Mouse (Mus musculus) hindbrain, embryonic 14.5 days (tissue): ENCODE measurements around the gene Dhdds. TPM values are rescaled to one million over a fixed set of nuclear protein-coding genes. Genes with fewer than 3 reads are reported as not detected.
A peak's percentile ranks its signal among the peaks of the same experiment; 100 is the strongest.

Experiments used
- ATAC-seq: fragments of 200-750 bp; cut with Nextera tagmentation; 2 replicates; pipeline ENCODE4 v1.8.0; 2017; ENCODE audit warnings: moderate number of reproducible peaks, mild to moderate bottlenecking, moderate TSS enrichment, moderate library complexity; ENCODE audit not compliant: low FRiP score
- DNase-seq: peaks from one replicate; pipeline ENCODE4 v3.0.0-alpha.2; 2015; ENCODE audit warnings: low spot score
- H3K27ac ChIP-seq: fragments of 300-500 bp; sonication (generic); 2 replicates; pipeline ENCODE4 v1.5.1; 2014; ENCODE audit warnings: mild to moderate bottlenecking, moderate library complexity
- H3K27me3 ChIP-seq: fragments of 300-500 bp; sonication (generic); 2 replicates; pipeline ENCODE4 v1.6.1; 2014; ENCODE audit warnings: mild to moderate bottlenecking, low read length, mixed read lengths; ENCODE audit not compliant: control insufficient read depth, insufficient read depth
- H3K36me3 ChIP-seq: fragments of 300-500 bp; sonication (generic); replicated peaks from 2 replicates; pipeline ENCODE4 v1.6.1; 2014; ENCODE audit not compliant: control insufficient read depth, insufficient read depth
- H3K4me1 ChIP-seq: fragments of 300-500 bp; sonication (generic); replicated peaks from 2 replicates; pipeline ENCODE4 v1.6.1; 2014; ENCODE audit warnings: antibody characterized with exemption, low read length, mixed read lengths; ENCODE audit not compliant: control insufficient read depth, insufficient read depth
- H3K4me2 ChIP-seq: fragments of 300-500 bp; sonication (generic); replicated peaks from 2 replicates; pipeline ENCODE4 v1.6.1; 2014; ENCODE audit warnings: mild to moderate bottlenecking, moderate library complexity
- H3K4me3 ChIP-seq: fragments of 300-500 bp; sonication (generic); replicated peaks from 2 replicates; pipeline ENCODE4 v1.5.1; 2014; ENCODE audit warnings: mild to moderate bottlenecking, low read length
- H3K9ac ChIP-seq: fragments of 300-500 bp; sonication (generic); 2 replicates; pipeline ENCODE4 v1.6.1; 2014
- H3K9me3 ChIP-seq: fragments of 300-500 bp; sonication (generic); 2 replicates; pipeline ENCODE4 v1.6.1; 2016; ENCODE audit warnings: low read length; ENCODE audit not compliant: control insufficient read depth
- WGBS: fragments of 180-500 bp; shearing (Covaris S2); extraction: QIAGEN DNeasy Blood & Tissue Kit; methylation state at CpG from one replicate; pipeline ENCODE4 v1.1.7; 2014; 5-methylcytosine and 5-hydroxymethylcytosine counted together
- polyA plus RNA-seq: library from polyadenylated mRNA; unstranded; fragments of >200 nt; fragmentation: Nextera tagmentation; extraction: Ambion mirVana; gene quantifications from 2 replicates; pipeline ENCODE4 v1.2.1, GENCODE M21; 2014

Gene Dhdds
- polyA plus RNA-seq, 1 experiment from 2014 or later: 49.3 TPM

GRCm38 (mm10) chr4:134009709-134010108 is 9.0 kb upstream of the Dhdds start:
- Histone ChIP-seq H3K36me3 (no peaks in the 10 kb centered on the region), H3K27ac (no peak overlapping the region), H3K4me3 (no peak overlapping the region), H3K4me1 (0 out of 2 replicates have a peak, but pooled peaks cover 3% of the 10 kb centered on the region), H3K4me2 (no peak overlapping the region), H3K27me3 (no peaks in the 10 kb centered on the region), H3K9me3 (no peaks in the 10 kb centered on the region), H3K9ac (no peak overlapping the region)
- WGBS: 79% methylated on average over 6 of the region's 6 CpGs
- DNase-seq (no peak), ATAC-seq (no peak)

DNA sequence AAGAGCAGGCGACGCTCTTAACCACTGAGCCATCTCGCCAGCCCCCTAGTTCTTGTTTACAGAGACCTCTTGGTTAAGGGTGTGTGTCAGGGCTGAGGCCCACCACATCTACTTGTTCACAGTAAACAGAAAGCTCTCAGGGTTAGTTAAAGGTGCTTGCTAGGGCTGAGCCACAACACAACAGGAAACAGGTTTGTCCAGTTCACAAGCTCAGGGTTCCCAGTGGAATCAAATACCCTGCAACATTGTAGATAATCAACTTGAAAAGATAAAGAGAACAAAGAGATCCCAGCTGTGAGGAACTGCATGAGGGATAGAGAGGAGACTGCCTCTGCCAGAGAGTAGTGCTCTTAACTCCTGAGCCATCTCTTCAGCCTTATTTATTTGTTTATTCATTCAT is 6.1 kb upstream of the Dhdds start:
- H3K27me3 ChIP-seq: no peaks in the 10 kb centered on the region
- no peaks in the 10 kb centered on the region for H3K36me3 ChIP-seq
- H3K9me3 ChIP-seq: no peaks in the 10 kb centered on the region
- no peak overlapping the region for H3K4me3 ChIP-seq
- 0 out of 2 replicates have a peak, but pooled peaks cover 2% of the 10 kb centered on the region for H3K4me1 ChIP-seq
- DNase-seq (no peak), ATAC-seq (no peak)
- H3K9ac ChIP-seq: no peak overlapping the region
- WGBS: 90% methylated on average over 3 of the region's 3 CpGs
- H3K4me2 ChIP-seq: no peak overlapping the region
- H3K27ac ChIP-seq: no peak overlapping the region

- Histone ChIP-seq H3K9ac (no peak overlapping the region), H3K4me3 (no peak overlapping the region), H3K27me3 (no peaks in the 10 kb centered on the region), H3K36me3 (no peaks in the 10 kb centered on the region), H3K4me1 (0 out of 2 replicates have a peak, but pooled peaks cover 4% of the 10 kb centered on the region), H3K4me2 (no peak overlapping the region), H3K27ac (no peak overlapping the region), H3K9me3 (no peaks in the 10 kb centered on the region)
- DNase-seq (no peak), ATAC-seq (no peak)
- WGBS: 83% methylated on average over 12 of the region's 12 CpGs
Measured at GRCm38 (mm10) chr4:134005581-134006358, 5.1 kb upstream of the Dhdds start.

GRCm38 (mm10) chr4:134002903-134003302 is 2.2 kb upstream of the Dhdds start:
- H3K4me3 ChIP-seq: no peak overlapping the region
- no peak overlapping the region for H3K9ac ChIP-seq
- no peak overlapping the region for H3K27ac ChIP-seq
- WGBS: 44% methylated on average over 5 of the region's 5 CpGs
- DNase-seq: no peak
- H3K36me3 ChIP-seq: no peaks in the 10 kb centered on the region
- ATAC-seq: no peak
- no peaks in the 10 kb centered on the region for H3K9me3 ChIP-seq
- H3K27me3 ChIP-seq: no peaks in the 10 kb centered on the region
- H3K4me2 ChIP-seq: no peak overlapping the region
- H3K4me1 ChIP-seq: peaks cover 13% of the 10 kb centered on the region; the same call in 1 of the 2 replicates

- Histone ChIP-seq H3K9me3 (no peaks in the 10 kb centered on the region), H3K27me3 (no peaks in the 10 kb centered on the region), H3K4me3 (no peak overlapping the region), H3K4me2 (no peak overlapping the region), H3K27ac (no peak overlapping the region), H3K9ac (no peak overlapping the region), H3K4me1 (peaks cover 13% of the 10 kb centered on the region; the same call in 1 of the 2 replicates), H3K36me3 (no peaks in the 10 kb centered on the region)
- WGBS: 62% methylated on average over 4 of the region's 4 CpGs
- ATAC-seq: no peak
- DNase-seq: no peak
Measured at GRCm38 (mm10) chr4:134002246-134002645, 1.5 kb upstream of the Dhdds start.

DNA sequence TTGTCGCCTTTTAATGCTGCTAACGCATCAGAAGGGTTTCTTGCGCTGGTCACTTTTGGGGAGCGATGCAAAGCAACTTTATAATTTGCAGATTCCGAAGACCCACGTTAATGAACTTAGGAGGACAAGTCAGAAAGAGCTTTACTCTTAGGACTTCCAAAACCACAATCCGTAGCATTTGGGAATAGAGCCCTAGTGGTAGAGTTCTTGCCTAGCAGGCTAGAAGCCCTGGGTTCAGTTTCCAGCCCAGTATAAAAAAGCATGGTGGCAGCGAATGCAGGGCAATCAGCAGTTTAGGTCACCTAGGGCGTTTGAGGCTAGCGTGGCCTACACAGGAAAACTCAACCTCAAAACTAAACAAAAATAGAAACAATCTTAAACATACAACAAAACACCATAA is 992 bp upstream of the Dhdds start:
- H3K4me2 ChIP-seq: peak overlapping the region; percentile 83; the same call in 1 of the 2 replicates
- no peak for ATAC-seq
- WGBS: 44% methylated on average over 10 of the region's 10 CpGs
- no peak overlapping the region for H3K9ac ChIP-seq
- H3K27me3 ChIP-seq: no peaks in the 10 kb centered on the region
- H3K27ac ChIP-seq: no peak overlapping the region
- H3K4me3 ChIP-seq: no peak overlapping the region
- H3K9me3 ChIP-seq: no peaks in the 10 kb centered on the region
- DNase-seq: no peak
- peaks cover 4% of the 10 kb centered on the region; the same call in 1 of the 2 replicates for H3K36me3 ChIP-seq
- H3K4me1 ChIP-seq: peaks cover 13% of the 10 kb centered on the region; the same call in 1 of the 2 replicates

GRCm38 (mm10) chr4:133994697-133995096 is 6.0 kb downstream of the Dhdds start:
- 88% methylated on average over 8 of the region's 8 CpGs for WGBS
- peaks cover 68% of the 10 kb centered on the region for H3K36me3 ChIP-seq
- no peak for ATAC-seq
- no peaks in the 10 kb centered on the region for H3K9me3 ChIP-seq
- H3K27ac ChIP-seq: no peak overlapping the region
- no peak for DNase-seq
- no peaks in the 10 kb centered on the region for H3K27me3 ChIP-seq
- no peak overlapping the region for H3K4me2 ChIP-seq
- peaks cover 3% of the 10 kb centered on the region; the same call in 1 of the 2 replicates for H3K4me1 ChIP-seq
- no peak overlapping the region for H3K4me3 ChIP-seq
- no peak overlapping the region for H3K9ac ChIP-seq

- no peak overlapping the region for H3K27ac ChIP-seq
- no peak for DNase-seq
- H3K9me3 ChIP-seq: no peaks in the 10 kb centered on the region
- H3K4me2 ChIP-seq: no peak overlapping the region
- no peak overlapping the region for H3K9ac ChIP-seq
- peaks cover 89% of the 10 kb centered on the region for H3K36me3 ChIP-seq
- H3K4me1 ChIP-seq: no peaks in the 10 kb centered on the region
- no peak for ATAC-seq
- H3K27me3 ChIP-seq: no peaks in the 10 kb centered on the region
- WGBS: 91% methylated on average over 13 of the region's 13 CpGs
- no peak overlapping the region for H3K4me3 ChIP-seq
Measured at GRCm38 (mm10) chr4:133991087-133991660, 9.5 kb downstream of the Dhdds start.

- Histone ChIP-seq H3K4me2 (no peak overlapping the region), H3K27me3 (no peaks in the 10 kb centered on the region), H3K27ac (no peak overlapping the region), H3K4me1 (no peaks in the 10 kb centered on the region), H3K9ac (no peak overlapping the region), H3K9me3 (no peaks in the 10 kb centered on the region), H3K36me3 (peaks cover 89% of the 10 kb centered on the region), H3K4me3 (no peak overlapping the region)
- ATAC-seq (no peak), DNase-seq (no peak)
- WGBS: 64% methylated on average over 4 of the region's 4 CpGs
Measured at GRCm38 (mm10) chr4:133990035-133990434, 10.7 kb downstream of the Dhdds start.
